Comparison of ENCODE assay signal across 9 mouse cellular contexts in genomic region chr4:81564446-81564845, GRCm38 (mm10).
DNase-seq lines count a peak whose midpoint lies in the region; ATAC-seq and TF ChIP-seq lines count a peak whose summit lies in the region.
"Had no signal": no experiment of that assay in that cellular context is flagged by ENCODE, and none has a peak within 500 bp of the region (broad histone marks: within the 10 kb centered on the region; RNA-seq: fewer than 3 reads in every experiment).

No protein-coding gene starts in this region.

- peak; percentile 77 for TF ChIP-seq CTCF in gastrocnemius, adult 2 months (IDR thresholded peaks at IDR 0.05)

- no peak overlapping the region for H3K9ac ChIP-seq in limb, embryonic 15.5 days
- H3K9ac ChIP-seq: liver, embryonic 14.5 days had no signal

- ATAC-seq in limb, embryonic 15.5 days (ENCODE audit: insufficient number of reproducible peaks, low FRiP score, low TSS enrichment, low read depth), result peak; percentile 62; the same call in 1 of the 2 replicates
- ATAC-seq in monocyte, adult 5-6 weeks (replicated peaks; ENCODE audit: insufficient number of reproducible peaks, low FRiP score, low TSS enrichment, poor library complexity, severe bottlenecking), result no peak

- H3K4me1 ChIP-seq in limb, embryonic 15.5 days, result peaks cover 37% of the 10 kb centered on the region

- H3K9me3 ChIP-seq in limb, embryonic 15.5 days, result no peaks in the 10 kb centered on the region

- no peak for DNase-seq in gastrocnemius, adult 2 months
- DNase-seq in gastrocnemius, adult 18-20 months (ENCODE audit: low spot score), result no peak
- peak; percentile 43 for DNase-seq in 416B (ENCODE audit: low read depth)
- DNase-seq in embryo, embryonic 9.5 days (ENCODE audit: extremely low spot score), result peak; percentile 45
- DNase-seq in spleen, adult 18-20 months, result no peak
- no peak for DNase-seq in left cerebral cortex, adult 18-20 months (ENCODE audit: low spot score in 2 of 2)

- no peak overlapping the region for H3K4me2 ChIP-seq in limb, embryonic 15.5 days

- intact Hi-C loops in gastrocnemius, adult 2 months (cut with DNase I), result loop anchor here (1.0 to 10.0 kb wide), 4 partner anchors 500 to 978 kb away; no protein-coding TSS in a partner anchor

- WGBS in limb, embryonic 15.5 days, result 6% methylated on average over 6 of the region's 6 CpGs

- no peaks in the 10 kb centered on the region for H3K36me3 ChIP-seq in limb, embryonic 15.5 days

- no peaks in the 10 kb centered on the region for H3K27me3 ChIP-seq in limb, embryonic 15.5 days

- H3K27ac ChIP-seq in gastrocnemius, adult 2 months, result peak overlapping the region; percentile 73
- peak overlapping the region; percentile 67; the same call in 1 of the 2 replicates for H3K27ac ChIP-seq in limb, embryonic 15.5 days
- H3K27ac ChIP-seq: liver, embryonic 14.5 days had no signal

- H3K4me3 ChIP-seq in gastrocnemius, adult 2 months, result peak overlapping the region; percentile 45
- H3K4me3 ChIP-seq in limb, embryonic 15.5 days, result no peak overlapping the region

Comparison
In these comparisons a context has a peak if more than half of its experiments do, and no peak if none do; other contexts are left out.
1. DNase-seq: peak in 416B (single experiment) and embryo, embryonic 9.5 days (single experiment); none in gastrocnemius, adult 2 months (single experiment), gastrocnemius, adult 18-20 months (single experiment), spleen, adult 18-20 months (0 of 2) and left cerebral cortex, adult 18-20 months (0 of 2).